Mouse (Mus musculus) macrophage (primary cell): ENCODE data around the gene Avpr1a. TPM values are rescaled to one million over a fixed set of nuclear protein-coding genes. Genes with fewer than 3 reads are reported as not detected.

Experiments used
- H3K27ac ChIP-seq: fragments of 350-480 bp; formaldehyde crosslinking; 2 replicates; pipeline ENCODE4 v1.9.0; 2021
- H3K36me3 ChIP-seq: fragments of 350-480 bp; formaldehyde crosslinking; 2 replicates; pipeline ENCODE4 v1.9.0; 2021; ENCODE audit errors: inconsistent target
- H3K4me3 ChIP-seq: fragments of 350-480 bp; formaldehyde crosslinking; 2 replicates; pipeline ENCODE4 v1.9.0; 2021; ENCODE audit errors: inconsistent target
- H3K79me2 ChIP-seq: fragments of 350-480 bp; formaldehyde crosslinking; 2 replicates; pipeline ENCODE4 v1.9.0; 2021; ENCODE audit errors: inconsistent target
- WGBS: methylation state at CpG from one replicate; pipeline ENCODE4 v1.1.7; 2026; ENCODE audit warnings: inconsistent platforms; ENCODE audit not compliant: missing documents; 5-methylcytosine and 5-hydroxymethylcytosine counted together
- polyA plus RNA-seq: library from polyadenylated mRNA; stranded (reverse); fragments of 250-400 nt; gene quantifications from 3 replicates; pipeline ENCODE4 v1.2.4, GENCODE M21; 2018; ENCODE audit warnings: inconsistent platforms
- total RNA-seq, 78 experiments: library from RNA; depleted of rRNA; stranded (reverse); fragments of 250-400 nt; gene quantifications; 1 replicate in 9 of 78; 2 replicates in 24 of 78; 3 replicates in 43 of 78; 4 replicates in 2 of 78; pipeline ENCODE4 v1.2.4; 2018; ENCODE audit warnings: inconsistent platforms in 56 of 78

The Avpr1a gene
- under 1 TPM in 1 of 26 experiments, not detected in 25; 0.22 TPM for total RNA-seq (2018; cell fraction: chromatin; rRNA removed)
- total RNA-seq (2018; cell fraction: cytosol; rRNA removed) = not detected
- not detected for total RNA-seq (2018; cell fraction: nucleus; rRNA removed)
- polyA plus RNA-seq = not detected in 3 replicates

DNA sequence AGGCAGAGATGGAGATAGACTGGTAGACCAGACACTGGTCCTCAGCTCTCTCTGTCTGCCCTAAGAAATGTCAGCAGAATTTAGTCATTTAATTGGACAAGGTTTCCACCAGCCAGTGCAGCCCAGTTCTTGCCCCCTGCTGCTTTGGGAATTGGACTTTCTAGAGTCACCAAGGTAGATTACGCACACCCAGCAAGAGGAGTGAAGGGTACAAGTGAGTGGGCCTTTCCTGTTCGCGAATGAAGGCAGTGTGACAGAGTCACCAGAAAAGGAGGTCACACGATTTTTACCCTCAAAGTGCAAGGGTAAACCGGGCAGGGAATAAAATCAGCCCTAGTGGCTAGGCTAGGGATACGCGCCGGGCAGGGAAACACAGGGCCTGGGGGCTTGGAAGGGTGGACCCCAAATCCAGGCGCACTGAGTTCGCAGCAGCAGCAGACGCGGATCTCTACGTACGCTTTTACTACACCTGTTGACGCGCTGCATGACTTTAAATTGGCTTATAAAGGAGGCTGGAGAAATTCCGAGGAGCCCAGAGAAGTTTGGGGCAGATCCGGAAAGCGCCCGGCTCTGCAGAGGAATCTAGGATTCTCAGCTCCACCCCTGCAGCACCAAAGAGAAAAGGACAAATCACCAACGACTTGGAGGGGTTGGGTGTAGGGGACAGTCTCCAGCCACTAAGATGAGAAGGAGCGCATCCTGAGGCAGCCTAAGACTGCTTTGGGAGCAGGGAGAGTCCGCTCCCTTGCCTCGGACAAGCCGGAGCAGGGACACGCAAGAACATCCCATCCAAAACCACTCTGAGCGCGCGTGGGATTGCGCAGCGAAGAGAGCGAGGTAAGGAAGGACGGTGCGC lies at the start of gene Avpr1a:
Gene Avpr1a (plus strand): TSS at position 639 of the 856 bp plus-strand sequence.
- Histone ChIP-seq H3K79me2 (no peaks in the 10 kb centered on the region), H3K36me3 (no peaks in the 10 kb centered on the region), H3K27ac (no peak within 1 kb of the TSS), H3K4me3 (no peak within 1 kb of the TSS)
- WGBS = 9% methylated on average over 34 of the region's 34 CpGs

DNA sequence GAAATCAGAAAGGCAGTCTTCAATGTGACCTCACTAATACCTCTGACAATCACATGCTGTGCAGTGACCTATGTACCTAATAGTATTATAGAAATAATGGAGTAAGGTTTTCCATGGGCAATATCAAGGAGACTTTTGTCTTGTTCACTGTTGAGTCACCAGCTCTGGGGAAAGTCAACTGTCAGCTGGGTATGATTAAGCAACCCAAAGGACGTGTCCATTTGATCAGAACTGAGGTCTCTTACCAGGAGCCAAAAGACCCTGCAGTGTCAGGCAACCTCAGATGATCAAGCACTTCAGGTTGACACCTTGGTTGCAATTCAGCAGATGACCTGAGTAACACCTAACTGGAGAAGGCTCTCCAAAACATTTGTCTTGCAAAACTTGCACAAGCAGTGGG lies 46.0 kb upstream of the Avpr1a start:
- Histone ChIP-seq H3K36me3 (no peaks in the 10 kb centered on the region), H3K79me2 (no peaks in the 10 kb centered on the region), H3K27ac (no peak overlapping the region), H3K4me3 (no peak overlapping the region)
- WGBS = 44% methylated on average over 1 of the region's 1 CpGs

DNA sequence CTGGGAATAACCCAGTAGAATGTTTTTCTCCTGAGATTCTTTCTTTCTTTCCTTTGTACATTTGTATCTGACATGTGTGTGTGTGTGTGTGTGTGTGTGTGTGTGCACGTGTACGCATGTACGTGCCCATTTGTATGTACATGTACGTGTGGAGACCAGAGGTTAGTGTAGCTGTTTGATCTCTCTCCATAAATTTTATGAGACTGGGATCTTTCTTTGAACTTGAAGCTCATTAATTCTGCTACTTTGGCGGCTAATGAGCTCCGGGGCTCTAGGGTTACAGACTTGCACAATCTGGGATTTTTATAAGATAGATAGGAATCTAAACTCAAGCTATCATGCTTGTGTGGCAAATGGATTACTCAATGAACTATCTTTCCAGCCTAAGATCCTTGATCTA lies 42.0 kb upstream of the Avpr1a start:
- Histone ChIP-seq H3K36me3 (no peaks in the 10 kb centered on the region), H3K79me2 (no peaks in the 10 kb centered on the region), H3K4me3 (no peak overlapping the region), H3K27ac (no peak overlapping the region)
- WGBS = 89% methylated on average over 3 of the region's 6 CpGs

DNA sequence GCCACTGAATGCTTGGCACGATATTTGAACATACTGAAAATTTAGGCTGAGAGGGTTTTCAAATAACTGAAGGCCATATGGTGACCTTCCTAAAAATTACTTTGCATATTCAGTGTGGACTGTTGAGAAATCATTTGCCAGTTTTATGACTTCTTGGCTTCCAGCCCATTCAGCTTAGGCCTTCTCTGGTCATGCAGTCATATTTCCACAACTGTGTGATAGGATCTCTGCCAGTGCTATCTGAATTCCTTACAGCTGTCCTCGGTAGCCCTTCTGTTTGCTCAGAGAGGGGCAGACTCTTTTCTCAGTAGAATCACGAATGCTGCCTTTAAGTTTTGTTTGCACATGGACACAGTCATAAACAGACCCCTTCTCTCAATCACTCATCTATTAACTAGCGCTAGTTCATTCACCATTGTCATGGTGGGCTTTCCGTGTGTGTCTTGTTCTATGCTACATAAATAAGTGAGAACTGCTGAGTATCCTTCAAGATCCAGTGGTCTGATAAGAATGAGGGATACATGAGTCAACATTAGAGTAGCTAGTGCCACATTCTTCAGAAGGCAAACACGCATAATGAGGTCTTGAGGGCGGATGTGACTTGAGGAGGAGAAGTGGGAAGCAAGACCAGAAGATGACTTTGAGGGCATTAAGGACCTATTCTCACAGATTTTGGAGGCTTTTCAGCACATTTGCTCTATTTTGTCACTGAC lies 39.4 kb upstream of the Avpr1a start:
- Histone ChIP-seq H3K4me3 (no peak overlapping the region), H3K36me3 (no peaks in the 10 kb centered on the region), H3K27ac (no peak overlapping the region), H3K79me2 (no peaks in the 10 kb centered on the region)
- WGBS = 80% methylated on average over 6 of the region's 7 CpGs

DNA sequence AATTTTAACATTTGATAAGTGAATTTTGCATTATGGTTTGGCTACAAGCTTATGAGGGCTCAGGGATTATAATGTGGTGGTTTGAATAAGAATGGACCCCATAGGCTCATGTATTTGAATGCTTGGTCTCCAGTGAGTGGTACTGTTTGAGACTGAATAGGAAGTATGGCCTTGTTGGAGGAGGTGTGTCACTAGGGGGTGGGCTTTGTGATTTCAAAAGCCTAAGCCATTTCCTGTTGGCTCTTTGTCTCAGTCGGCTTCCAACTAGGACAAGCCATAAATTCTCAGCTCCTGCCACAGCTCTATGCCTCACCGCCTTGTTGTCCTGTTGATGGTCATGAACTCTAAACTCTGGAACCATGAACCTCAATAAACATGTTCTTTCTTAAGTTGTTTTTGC lies 37.5 kb upstream of the Avpr1a start:
- no peak overlapping the region for H3K27ac ChIP-seq
- no peaks in the 10 kb centered on the region for H3K79me2 ChIP-seq
- 50% methylated on average over 2 of the region's 2 CpGs for WGBS
- no peaks in the 10 kb centered on the region for H3K36me3 ChIP-seq
- H3K4me3 ChIP-seq = no peak overlapping the region

DNA sequence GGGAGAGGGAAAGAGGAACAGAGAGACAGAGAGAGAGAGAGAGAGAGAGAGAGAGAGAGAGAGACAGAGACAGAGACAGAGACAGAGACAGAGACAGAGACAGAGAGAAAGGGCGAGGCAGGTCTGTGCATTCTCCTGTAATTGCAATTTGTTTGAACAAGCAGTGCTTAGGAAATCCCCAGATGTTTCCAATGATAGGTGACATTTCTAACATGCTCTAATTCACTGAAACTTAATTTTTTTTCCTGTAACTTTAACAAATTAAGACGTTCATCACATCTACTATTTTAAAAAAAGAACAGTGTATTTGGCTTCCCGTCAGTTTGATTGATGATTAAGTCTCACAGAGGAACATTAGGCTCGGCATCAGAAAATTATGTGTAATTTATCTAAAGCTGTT lies 15.6 kb upstream of the Avpr1a start:
- Histone ChIP-seq H3K79me2 (no peaks in the 10 kb centered on the region), H3K27ac (no peak overlapping the region), H3K36me3 (no peaks in the 10 kb centered on the region), H3K4me3 (no peak overlapping the region)
- WGBS = 83% methylated on average over 4 of the region's 4 CpGs

GRCm38 (mm10) chr10:122447275-122447674 lies 1.0 kb upstream of the Avpr1a start:
- H3K79me2 ChIP-seq = no peaks in the 10 kb centered on the region
- H3K27ac ChIP-seq = no peak overlapping the region
- 28% methylated on average over 4 of the region's 10 CpGs for WGBS
- H3K4me3 ChIP-seq = no peak overlapping the region
- no peaks in the 10 kb centered on the region for H3K36me3 ChIP-seq

DNA sequence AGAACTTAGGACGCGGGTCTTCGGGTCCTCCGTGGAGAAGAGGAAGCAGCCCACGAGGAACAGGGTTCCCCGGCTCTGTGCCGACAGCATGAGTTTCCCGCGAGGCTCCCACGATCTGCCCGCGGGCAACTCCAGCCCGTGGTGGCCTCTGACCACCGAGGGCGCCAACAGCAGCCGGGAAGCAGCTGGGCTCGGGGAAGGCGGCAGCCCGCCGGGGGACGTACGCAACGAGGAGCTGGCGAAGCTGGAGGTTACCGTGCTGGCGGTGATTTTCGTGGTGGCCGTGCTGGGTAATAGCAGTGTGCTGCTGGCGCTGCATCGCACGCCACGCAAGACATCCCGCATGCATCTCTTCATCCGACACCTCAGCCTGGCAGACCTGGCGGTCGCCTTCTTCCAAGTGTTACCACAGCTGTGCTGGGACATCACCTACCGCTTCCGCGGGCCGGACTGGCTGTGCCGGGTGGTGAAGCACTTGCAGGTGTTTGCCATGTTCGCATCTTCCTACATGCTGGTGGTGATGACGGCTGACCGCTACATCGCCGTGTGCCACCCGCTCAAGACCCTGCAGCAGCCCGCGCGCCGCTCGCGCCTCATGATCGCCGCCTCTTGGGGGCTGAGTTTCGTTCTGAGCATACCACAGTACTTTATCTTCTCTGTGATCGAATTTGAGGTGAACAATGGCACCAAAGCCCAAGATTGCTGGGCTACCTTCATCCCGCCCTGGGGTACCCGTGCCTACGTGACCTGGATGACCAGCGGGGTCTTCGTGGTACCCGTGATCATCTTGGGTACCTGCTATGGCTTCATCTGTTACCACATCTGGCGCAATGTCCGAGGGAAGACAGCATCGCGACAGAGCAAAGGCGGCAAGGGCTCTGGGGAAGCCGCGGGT lies 665 bp downstream of the Avpr1a start:
- no peak overlapping the region for H3K4me3 ChIP-seq
- no peaks in the 10 kb centered on the region for H3K36me3 ChIP-seq
- 1% methylated on average over 69 of the region's 70 CpGs for WGBS
- no peak overlapping the region for H3K27ac ChIP-seq
- no peaks in the 10 kb centered on the region for H3K79me2 ChIP-seq

DNA sequence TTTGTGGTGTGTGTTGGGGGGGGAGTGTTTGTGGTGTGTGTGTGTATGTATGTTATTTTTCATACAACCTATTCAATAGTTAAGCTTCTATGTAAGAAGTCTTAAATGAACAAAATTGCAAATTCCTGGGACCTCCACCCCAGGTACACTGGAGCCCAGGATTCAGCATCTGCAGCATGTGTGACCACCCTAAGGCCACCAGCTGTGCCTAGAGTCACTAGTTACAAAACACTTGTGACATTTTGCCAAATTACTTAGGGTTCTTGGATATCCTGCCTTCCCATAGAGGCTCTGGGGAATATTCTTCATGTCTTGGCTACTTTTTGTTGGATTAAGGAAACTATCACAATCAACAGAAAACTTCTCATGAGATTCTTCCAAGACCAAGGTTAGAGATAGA lies 1.6 kb downstream of the Avpr1a start:
- Histone ChIP-seq H3K36me3 (no peaks in the 10 kb centered on the region), H3K4me3 (no peak overlapping the region), H3K27ac (no peak overlapping the region), H3K79me2 (no peaks in the 10 kb centered on the region)

GRCm38 (mm10) chr10:122453466-122453865 lies 5.2 kb downstream of the Avpr1a start:
- H3K36me3 ChIP-seq = no peaks in the 10 kb centered on the region
- H3K27ac ChIP-seq = no peak overlapping the region
- no peak overlapping the region for H3K4me3 ChIP-seq
- 9% methylated on average over 3 of the region's 3 CpGs for WGBS
- H3K79me2 ChIP-seq = no peaks in the 10 kb centered on the region

DNA sequence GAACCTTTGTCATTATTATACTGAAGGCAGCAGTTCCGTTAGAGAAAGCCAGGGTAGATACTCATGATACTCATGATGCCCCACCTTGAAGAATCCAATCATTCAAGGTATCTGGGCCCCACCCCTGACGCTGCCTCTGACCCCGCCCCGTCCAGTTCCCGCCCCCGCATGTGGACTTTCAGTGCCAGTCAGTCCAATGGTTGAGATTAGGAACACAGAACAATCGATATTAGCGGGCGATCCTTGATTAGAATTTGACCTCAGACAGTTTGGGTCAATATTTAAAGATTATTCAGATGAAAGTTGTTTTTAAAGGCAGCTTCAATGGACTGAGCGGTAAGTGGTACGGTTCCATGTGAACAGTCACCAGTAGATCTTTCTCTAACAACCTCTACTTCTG lies 7.5 kb downstream of the Avpr1a start:
- no peaks in the 10 kb centered on the region for H3K79me2 ChIP-seq
- H3K27ac ChIP-seq = no peak overlapping the region
- WGBS = 96% methylated on average over 11 of the region's 11 CpGs
- no peak overlapping the region for H3K4me3 ChIP-seq
- no peaks in the 10 kb centered on the region for H3K36me3 ChIP-seq

- Histone ChIP-seq H3K36me3 (no peaks in the 10 kb centered on the region), H3K27ac (no peak overlapping the region), H3K79me2 (no peaks in the 10 kb centered on the region), H3K4me3 (no peak overlapping the region)
- 91% methylated on average over 5 of the region's 5 CpGs for WGBS
Observed at GRCm38 (mm10) chr10:122476846-122477245, 28.5 kb downstream of the Avpr1a start.

- Histone ChIP-seq H3K79me2 (no peaks in the 10 kb centered on the region), H3K36me3 (no peaks in the 10 kb centered on the region), H3K27ac (no peak overlapping the region), H3K4me3 (no peak overlapping the region)
- 85% methylated on average over 2 of the region's 2 CpGs for WGBS
Observed at GRCm38 (mm10) chr10:122498551-122498950, 50.3 kb downstream of the Avpr1a start.

GRCm38 (mm10) chr10:122499306-122499705 lies 51.0 kb downstream of the Avpr1a start:
- 91% methylated on average over 6 of the region's 6 CpGs for WGBS
- Histone ChIP-seq H3K36me3 (no peaks in the 10 kb centered on the region), H3K79me2 (no peaks in the 10 kb centered on the region), H3K27ac (no peak overlapping the region), H3K4me3 (no peak overlapping the region)
